Mouse (Mus musculus): ENCODE measurements at regions not wholly inside any gene's neighbourhood (a gene's known extent, or its start where the extent isn't known, plus 50 kb on each side); places are given as distances from the start of the nearest gene placed in this dataset.
"Not testable (repeated sequence)": the region's sequence is repeated elsewhere in the genome, so short reads cannot be mapped to it uniquely, and the experiment has no call there.

- no peak overlapping the region for H3K27ac ChIP-seq (ENCODE audit: low read depth, low read length)
- H3K9me3 ChIP-seq (ENCODE audit: control insufficient read depth): no peaks in the 10 kb centered on the region
- H3K4me1 ChIP-seq (replicated peaks; ENCODE audit: control insufficient read depth, insufficient read depth, low read length): no peaks in the 10 kb centered on the region
- H3K36me3 ChIP-seq (ENCODE audit: control insufficient read depth, insufficient read depth): no peaks in the 10 kb centered on the region
- no peak for ATAC-seq
- TF ChIP-seq CTCF (IDR thresholded peaks at IDR 0.05; ENCODE audit: low read depth): no peak
- no peak overlapping the region for H3K9ac ChIP-seq (ENCODE audit: low read depth, low read length)
- no peak overlapping the region for H3K4me3 ChIP-seq (ENCODE audit: low read depth, low read length)
- H3K27me3 ChIP-seq (replicated peaks; ENCODE audit: control insufficient read depth, insufficient read depth, low read length): no peaks in the 10 kb centered on the region
- 77% methylated on average over 2 of the region's 2 CpGs for WGBS
- no peak overlapping the region for H3K4me2 ChIP-seq (replicated peaks; ENCODE audit: low read depth)
Observed at GRCm38 (mm10) chr14:104113448-104113847, 269.2 kb upstream of the Ednrb start.

- WGBS: 96% methylated on average over 2 of the region's 2 CpGs
- Histone ChIP-seq H3K4me3 (ENCODE audit: low read depth, low read length) (no peak overlapping the region), H3K27ac (ENCODE audit: low read depth, low read length) (no peak overlapping the region), H3K4me2 (replicated peaks; ENCODE audit: low read depth) (no peak overlapping the region), H3K36me3 (ENCODE audit: control insufficient read depth, insufficient read depth) (no peaks in the 10 kb centered on the region), H3K9ac (ENCODE audit: low read depth, low read length) (no peak overlapping the region), H3K9me3 (ENCODE audit: control insufficient read depth) (no peaks in the 10 kb centered on the region), H3K27me3 (replicated peaks; ENCODE audit: control insufficient read depth, insufficient read depth, low read length) (no peaks in the 10 kb centered on the region), H3K4me1 (replicated peaks; ENCODE audit: control insufficient read depth, insufficient read depth, low read length) (no peaks in the 10 kb centered on the region)
- ATAC-seq: no peak
- no peak for TF ChIP-seq CTCF (IDR thresholded peaks at IDR 0.05; ENCODE audit: low read depth)
Observed at GRCm38 (mm10) chr14:104086381-104086780, 242.2 kb upstream of the Ednrb start.

- not testable (repeated sequence) for H3K4me2 ChIP-seq (replicated peaks; ENCODE audit: low read depth); ATAC-seq; H3K9me3 ChIP-seq (ENCODE audit: control insufficient read depth); H3K27me3 ChIP-seq (replicated peaks; ENCODE audit: control insufficient read depth, insufficient read depth, low read length); H3K9ac ChIP-seq (ENCODE audit: low read depth, low read length); H3K4me3 ChIP-seq (ENCODE audit: low read depth, low read length); H3K27ac ChIP-seq (ENCODE audit: low read depth, low read length); H3K4me1 ChIP-seq (replicated peaks; ENCODE audit: control insufficient read depth, insufficient read depth, low read length); H3K36me3 ChIP-seq (ENCODE audit: control insufficient read depth, insufficient read depth)
- 72% methylated on average over 1 of the region's 4 CpGs for WGBS
Observed at GRCm38 (mm10) chr14:104064199-104064598, 220.0 kb upstream of the Ednrb start.

DNA sequence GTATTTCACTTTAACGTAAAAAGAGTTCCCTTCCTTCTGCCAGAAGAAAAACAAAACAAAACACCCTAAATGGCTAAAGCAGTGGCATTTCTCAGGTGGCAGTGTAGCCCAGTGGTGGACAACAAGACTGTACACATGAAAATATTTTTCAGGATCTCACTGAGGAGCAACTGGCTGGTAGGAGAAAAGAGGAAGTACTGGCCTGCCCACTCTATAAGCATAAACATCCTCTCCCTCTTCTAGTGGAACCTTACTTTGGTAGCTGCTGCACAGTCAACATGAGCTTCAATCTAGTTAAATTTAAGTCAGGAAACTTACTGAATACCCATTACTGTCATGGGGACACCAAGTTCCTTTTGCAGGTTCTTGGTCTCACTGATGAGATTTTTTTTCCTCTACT, 209.5 kb upstream of the Ednrb start:
- Histone ChIP-seq H3K4me2 (replicated peaks; ENCODE audit: low read depth) (no peak overlapping the region), H3K4me3 (ENCODE audit: low read depth, low read length) (no peak overlapping the region), H3K27ac (ENCODE audit: low read depth, low read length) (no peak overlapping the region), H3K9ac (ENCODE audit: low read depth, low read length) (no peak overlapping the region), H3K9me3 (ENCODE audit: control insufficient read depth) (no peaks in the 10 kb centered on the region), H3K27me3 (replicated peaks; ENCODE audit: control insufficient read depth, insufficient read depth, low read length) (no peaks in the 10 kb centered on the region), H3K4me1 (replicated peaks; ENCODE audit: control insufficient read depth, insufficient read depth, low read length) (no peaks in the 10 kb centered on the region), H3K36me3 (ENCODE audit: control insufficient read depth, insufficient read depth) (no peaks in the 10 kb centered on the region)
- TF ChIP-seq CTCF (IDR thresholded peaks at IDR 0.05; ENCODE audit: low read depth): no peak
- 77% methylated on average over 1 of the region's 1 CpGs for WGBS
- no peak for ATAC-seq

- Histone ChIP-seq H3K4me1 (replicated peaks; ENCODE audit: control insufficient read depth, insufficient read depth, low read length) (no peaks in the 10 kb centered on the region), H3K36me3 (ENCODE audit: control insufficient read depth, insufficient read depth) (no peaks in the 10 kb centered on the region), H3K9me3 (ENCODE audit: control insufficient read depth) (no peaks in the 10 kb centered on the region), H3K27me3 (replicated peaks; ENCODE audit: control insufficient read depth, insufficient read depth, low read length) (no peaks in the 10 kb centered on the region), H3K27ac (ENCODE audit: low read depth, low read length) (no peak overlapping the region), H3K4me2 (replicated peaks; ENCODE audit: low read depth) (0 out of 2 replicates have a peak overlapping the region, but pooled peaks have one; percentile 37), H3K4me3 (ENCODE audit: low read depth, low read length) (no peak overlapping the region), H3K9ac (ENCODE audit: low read depth, low read length) (no peak overlapping the region)
- peak; percentile 91 for TF ChIP-seq CTCF (IDR thresholded peaks at IDR 0.05; ENCODE audit: low read depth)
- peak; percentile 43; the same call in 1 of the 2 replicates for ATAC-seq
- WGBS: 11% methylated on average over 13 of the region's 13 CpGs
Observed at GRCm38 (mm10) chr14:104038628-104039325, 194.6 kb upstream of the Ednrb start.

GRCm38 (mm10) chr14:104033606-104034005, 189.4 kb upstream of the Ednrb start:
- 52% methylated on average over 1 of the region's 1 CpGs for WGBS
- H3K27ac ChIP-seq (ENCODE audit: low read depth, low read length): no peak overlapping the region
- no peaks in the 10 kb centered on the region for H3K9me3 ChIP-seq (ENCODE audit: control insufficient read depth)

More at GRCm38 (mm10) chr14:104033606-104034005, 189.4 kb upstream of the Ednrb start:
- H3K4me2 ChIP-seq (replicated peaks; ENCODE audit: low read depth): no peak overlapping the region
- no peak overlapping the region for H3K9ac ChIP-seq (ENCODE audit: low read depth, low read length)
- H3K27me3 ChIP-seq (replicated peaks; ENCODE audit: control insufficient read depth, insufficient read depth, low read length): no peaks in the 10 kb centered on the region
- no peaks in the 10 kb centered on the region for H3K36me3 ChIP-seq (ENCODE audit: control insufficient read depth, insufficient read depth)
- TF ChIP-seq CTCF (IDR thresholded peaks at IDR 0.05; ENCODE audit: low read depth): peak; percentile 72
- no peak for ATAC-seq
- H3K4me1 ChIP-seq (replicated peaks; ENCODE audit: control insufficient read depth, insufficient read depth, low read length): no peaks in the 10 kb centered on the region
- no peak overlapping the region for H3K4me3 ChIP-seq (ENCODE audit: low read depth, low read length)
